Mouse (Mus musculus) cerebellum, postnatal 4 days (tissue): ENCODE measurements at regions not wholly inside any gene's neighbourhood (a gene's known extent, or its start where the extent isn't known, plus 50 kb on each side); places are given as distances from the start of the nearest gene placed in this dataset.

Source experiments
- DNase-seq, 2 experiments: peaks; one replicate each; pipeline ENCODE4 v3.0.0; 2022; ENCODE audit warnings: low spot score in 2 of 2, mixed read lengths in 1 of 2

- no peak for DNase-seq
Measured at GRCm38 (mm10) chr1:181299826-181300225, 52.6 kb upstream of the Cnih3 start.

- DNase-seq: no peak
Measured at GRCm38 (mm10) chr1:181302151-181302550, 50.3 kb upstream of the Cnih3 start.
